11 mouse cellular contexts compared by ENCODE assay signal in genomic region chr16:21701611-21702313, GRCm38 (mm10). TPM values are rescaled to one million over a fixed set of nuclear protein-coding genes. Genes with fewer than 3 reads are reported as not detected.
DNase-seq lines count a peak whose midpoint lies in the region; ATAC-seq and TF ChIP-seq lines count a peak whose summit lies in the region.
"Had no signal": no experiment of that assay in that cellular context is flagged by ENCODE, and none has a peak within 500 bp of the region (broad histone marks: within the 10 kb centered on the region; RNA-seq: fewer than 3 reads in every experiment).

No protein-coding gene starts in this region.

- peak overlapping the region; percentile 34 for H3K4me2 ChIP-seq in midbrain, embryonic 14.5 days (ENCODE audit: low read length)
- no peak overlapping the region for H3K4me2 ChIP-seq in intestine, embryonic 16.5 days (ENCODE audit: low read depth, low read length)
- H3K4me2 ChIP-seq: liver, embryonic 11.5 days had no signal

- H3K4me3 ChIP-seq in E14TG2a.4 (replicated peaks; ENCODE audit: low read length) = peak overlapping the region; percentile 37
- H3K4me3 ChIP-seq in hindbrain, embryonic 10.5 days = peak overlapping the region; percentile 43
- H3K4me3 ChIP-seq in midbrain, embryonic 14.5 days (replicated peaks; ENCODE audit: low read depth, low read length) = no peak overlapping the region
- no peak overlapping the region for H3K4me3 ChIP-seq in intestine, embryonic 16.5 days (ENCODE audit: low read length)

- WGBS in hindbrain, embryonic 10.5 days = 11% methylated on average over 10 of the region's 10 CpGs
- WGBS in midbrain, embryonic 14.5 days = 4% methylated on average over 10 of the region's 10 CpGs
- 39% methylated on average over 10 of the region's 10 CpGs for WGBS in intestine, embryonic 16.5 days

- peaks cover 35% of the 10 kb centered on the region for H3K4me1 ChIP-seq in E14TG2a.4 (replicated peaks; ENCODE audit: low read depth, low read length)
- peaks cover 26% of the 10 kb centered on the region for H3K4me1 ChIP-seq in hindbrain, embryonic 10.5 days (replicated peaks)
- H3K4me1 ChIP-seq in midbrain, embryonic 14.5 days (ENCODE audit: control insufficient read depth, insufficient read depth, low read length) = no peaks in the 10 kb centered on the region
- 0 out of 2 replicates have a peak, but pooled peaks cover 2% of the 10 kb centered on the region for H3K4me1 ChIP-seq in intestine, embryonic 16.5 days (ENCODE audit: control insufficient read depth, insufficient read depth, low read length)

- peak overlapping the region; percentile 86 for H3K27ac ChIP-seq in hindbrain, embryonic 10.5 days
- H3K27ac ChIP-seq in midbrain, embryonic 14.5 days (replicated peaks; ENCODE audit: low read depth, low read length) = peak overlapping the region; percentile 60
- no peak overlapping the region for H3K27ac ChIP-seq in intestine, embryonic 16.5 days (ENCODE audit: low read length)

- TF ChIP-seq CTCF in E14TG2a.4 (conservative IDR thresholded peaks at IDR 0.05; ENCODE audit: low read length) = no peak

- H3K9ac ChIP-seq in midbrain, embryonic 14.5 days (replicated peaks; ENCODE audit: low read length) = no peak overlapping the region
- no peak overlapping the region for H3K9ac ChIP-seq in intestine, embryonic 16.5 days (ENCODE audit: low read depth, low read length)

- peaks cover 26% of the 10 kb centered on the region for H3K9me3 ChIP-seq in E14TG2a.4 (ENCODE audit: low read length)
- H3K9me3 ChIP-seq in hindbrain, embryonic 10.5 days = peaks cover 15% of the 10 kb centered on the region
- no peaks in the 10 kb centered on the region for H3K9me3 ChIP-seq in midbrain, embryonic 14.5 days (ENCODE audit: control insufficient read depth, low read length)
- 0 out of 2 replicates have a peak, but pooled peaks cover 4% of the 10 kb centered on the region for H3K9me3 ChIP-seq in intestine, embryonic 16.5 days (ENCODE audit: control insufficient read depth, low read length)

- peaks cover 44% of the 10 kb centered on the region for H3K27me3 ChIP-seq in E14TG2a.4 (ENCODE audit: insufficient read depth, low read length)
- 0 out of 2 replicates have a peak, but pooled peaks cover 3% of the 10 kb centered on the region for H3K27me3 ChIP-seq in hindbrain, embryonic 10.5 days (ENCODE audit: insufficient read depth, poor library complexity, severe bottlenecking)
- no peaks in the 10 kb centered on the region for H3K27me3 ChIP-seq in midbrain, embryonic 14.5 days (ENCODE audit: control insufficient read depth, insufficient read depth, low read length)
- H3K27me3 ChIP-seq in intestine, embryonic 16.5 days (replicated peaks; ENCODE audit: control insufficient read depth, insufficient read depth, low read length) = no peaks in the 10 kb centered on the region

- H3K36me3 ChIP-seq in E14TG2a.4 (ENCODE audit: insufficient read depth, low read length) = no peaks in the 10 kb centered on the region
- H3K36me3 ChIP-seq in hindbrain, embryonic 10.5 days = no peaks in the 10 kb centered on the region
- H3K36me3 ChIP-seq in midbrain, embryonic 14.5 days (ENCODE audit: control insufficient read depth, insufficient read depth, low read length) = no peaks in the 10 kb centered on the region
- no peaks in the 10 kb centered on the region for H3K36me3 ChIP-seq in intestine, embryonic 16.5 days (ENCODE audit: control insufficient read depth, insufficient read depth, low read length)

- peak; percentile 73 for ATAC-seq in midbrain, embryonic 14.5 days (ENCODE audit: low FRiP score, low TSS enrichment)
- no peak for ATAC-seq in megakaryocyte, adult 5-6 weeks (ENCODE audit: poor library complexity, severe bottlenecking)
- no peak for ATAC-seq in intestine, embryonic 16.5 days

- peak; percentile 88 for DNase-seq in embryo, embryonic 10.5 days (ENCODE audit: low spot score)
- peak; percentile 81 for DNase-seq in hindbrain, embryonic 10.5 days (ENCODE audit: low spot score)
- DNase-seq in midbrain, embryonic 14.5 days = peak; percentile 68
- DNase-seq in right cerebral cortex, postnatal 36 days (ENCODE audit: low spot score in 2 of 2) = no peak
- DNase-seq in layer of hippocampus, postnatal 36 days = no peak
- DNase-seq: gastrocnemius, postnatal 14 days; layer of hippocampus, adult 9-11 months had no signal

RNA-seq across cellular contexts. Expression of gene 2510009E07Rik, which starts 7.3 kb away (rescaled TPM):
- 32.9 and 34.0 TPM in 2 replicates for polyA plus RNA-seq in hindbrain, embryonic 10.5 days (2016; fragmentation: Nextera tagmentation; extraction: Ambion mirVana)
- polyA plus RNA-seq in midbrain, embryonic 14.5 days (2014; fragmentation: Nextera tagmentation; extraction: Ambion mirVana) = 49.8 and 73.9 TPM in 2 replicates
- total RNA-seq in megakaryocyte, adult 5-6 weeks (2015) = 0.41 and 0.60 TPM in 2 replicates
- total RNA-seq in megakaryocyte, adult 5-6 weeks (2017) = 1.3 and 3.2 TPM in 2 replicates
- 12.8 and 13.9 TPM in 2 replicates for polyA plus RNA-seq in intestine, embryonic 16.5 days (2015; fragmentation: Nextera tagmentation; extraction: Ambion mirVana)
- total RNA-seq in layer of hippocampus, postnatal 36 days (2021) = 10 to 100 TPM; 35.8 to 42.4 TPM

Comparison
In these comparisons a context has a peak if more than half of its experiments do, and no peak if none do; other contexts are left out.
1. H3K4me3 ChIP-seq: peak in E14TG2a.4 (single experiment) and hindbrain, embryonic 10.5 days (single experiment); none in midbrain, embryonic 14.5 days (single experiment) and intestine, embryonic 16.5 days (single experiment).
2. DNase-seq: peak in embryo, embryonic 10.5 days (single experiment), hindbrain, embryonic 10.5 days (single experiment) and midbrain, embryonic 14.5 days (single experiment); none in right cerebral cortex, postnatal 36 days (0 of 2) and layer of hippocampus, postnatal 36 days (0 of 2).